Mouse (Mus musculus): ENCODE data around the gene Prr12. TPM values are rescaled to one million over a fixed set of nuclear protein-coding genes. Genes with fewer than 3 reads are reported as not detected.

Gene Prr12
- total and polyA plus RNA-seq, 2 experiments from 2014 or later, result 8.2 to 14.0 TPM

GRCm38 (mm10) chr7:44986192-44986878 is 66.3 kb downstream of the Prr12 start, which contains the start of gene Prmt1:
Gene Prmt1, minus strand, starts transcription at chr7:44986568.
- Histone ChIP-seq H3K9ac (peak within 1 kb of the TSS; percentile 95), H3K4me1 (ENCODE audit: insufficient read depth) (peaks cover 21% of the 10 kb centered on the region), H3K27me3 (ENCODE audit: insufficient read depth, low read length) (no peaks in the 10 kb centered on the region), H3K27ac (ENCODE audit: low read depth, low read length) (peak within 1 kb of the TSS; percentile 93), H3K4me2 (ENCODE audit: low read depth) (peak within 1 kb of the TSS; percentile 62), H3K36me3 (ENCODE audit: insufficient read depth) (peaks cover 16% of the 10 kb centered on the region), H3K4me3 (ENCODE audit: low read depth, low read length) (peak within 1 kb of the TSS; percentile 96), H3K9me3 (ENCODE audit: low read length) (no peaks in the 10 kb centered on the region)
- 0 out of 2 replicates have a peak, but pooled peaks have one; percentile 14 for TF ChIP-seq CTCF (IDR thresholded peaks at IDR 0.05; ENCODE audit: low read depth)
- peak; percentile 95 for ATAC-seq
- WGBS, result 3% methylated on average over 42 of the region's 42 CpGs
- DNase-seq, result peak; percentile 100

GRCm38 (mm10) chr7:44985595-44986191 is 67.0 kb downstream of the Prr12 start:
- Histone ChIP-seq H3K4me2 (ENCODE audit: low read depth) (peak overlapping the region; percentile 62), H3K9me3 (ENCODE audit: low read length) (no peaks in the 10 kb centered on the region), H3K4me3 (ENCODE audit: low read depth, low read length) (peak overlapping the region; percentile 96), H3K4me1 (ENCODE audit: insufficient read depth) (peaks cover 21% of the 10 kb centered on the region), H3K27ac (ENCODE audit: low read depth, low read length) (peak overlapping the region; percentile 93), H3K36me3 (ENCODE audit: insufficient read depth) (peaks cover 22% of the 10 kb centered on the region), H3K9ac (peak overlapping the region; percentile 95), H3K27me3 (ENCODE audit: insufficient read depth, low read length) (no peaks in the 10 kb centered on the region)
- peak; percentile 49 for TF ChIP-seq CTCF (IDR thresholded peaks at IDR 0.05; ENCODE audit: low read depth)
- WGBS, result under 1% methylated on average over 42 of the region's 45 CpGs
- ATAC-seq, result no peak
- DNase-seq, result peak; percentile 64

GRCm38 (mm10) chr7:44984833-44985164 is 67.9 kb downstream of the Prr12 start:
- Histone ChIP-seq H3K9me3 (ENCODE audit: low read length) (no peaks in the 10 kb centered on the region), H3K4me1 (ENCODE audit: insufficient read depth) (peaks cover 21% of the 10 kb centered on the region), H3K4me2 (ENCODE audit: low read depth) (peak overlapping the region; percentile 62), H3K36me3 (ENCODE audit: insufficient read depth) (peaks cover 29% of the 10 kb centered on the region), H3K27me3 (ENCODE audit: insufficient read depth, low read length) (no peaks in the 10 kb centered on the region), H3K9ac (no peak overlapping the region), H3K27ac (ENCODE audit: low read depth, low read length) (no peak overlapping the region), H3K4me3 (ENCODE audit: low read depth, low read length) (peak overlapping the region; percentile 96; the same call in 1 of the 2 replicates)
- WGBS, result 27% methylated on average over 3 of the region's 3 CpGs
- ATAC-seq (no peak), DNase-seq (no peak)
- no peak for TF ChIP-seq CTCF (IDR thresholded peaks at IDR 0.05; ENCODE audit: low read depth)

DNA sequence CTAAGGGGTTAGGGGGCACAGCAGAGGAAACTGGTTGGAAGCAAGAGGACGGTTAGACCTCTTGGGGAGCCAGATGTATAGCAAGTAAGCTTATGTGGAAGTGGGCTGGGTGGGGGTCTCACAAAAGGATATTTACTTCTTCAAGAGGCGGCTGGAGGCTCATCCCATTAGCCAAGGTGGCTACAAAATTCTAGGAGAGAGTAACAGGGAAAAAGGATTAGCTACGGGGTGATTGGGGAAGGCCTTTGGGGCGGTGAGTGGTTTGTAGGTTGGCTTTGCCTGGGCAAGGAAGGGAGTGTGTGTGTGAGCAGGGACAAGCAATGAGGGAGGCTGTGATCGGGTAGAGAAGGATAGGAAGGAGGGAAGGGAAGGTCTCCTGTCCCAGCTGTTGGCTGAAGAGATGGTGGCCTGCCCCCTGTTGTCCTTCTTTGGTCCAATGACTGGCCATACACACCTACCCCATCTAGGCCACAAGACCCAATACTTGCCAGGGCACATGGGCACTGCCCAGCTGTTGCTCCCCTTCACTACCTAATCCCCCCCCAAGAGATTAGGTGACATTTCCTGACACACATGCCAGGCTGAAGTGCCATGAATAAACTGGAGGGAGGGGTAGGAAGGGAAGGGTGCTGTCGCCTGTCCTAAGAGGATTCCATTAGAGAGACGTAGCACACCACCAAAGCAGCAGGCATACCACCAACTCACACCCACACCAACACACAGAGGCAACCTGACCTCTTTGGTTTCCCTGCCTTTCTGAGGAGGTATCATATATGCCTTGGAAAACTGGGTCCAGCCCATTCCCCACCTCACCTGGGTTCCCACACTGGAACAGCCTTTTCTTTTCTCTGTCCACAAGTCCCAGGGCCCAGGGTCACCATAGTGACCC is 68.5 kb downstream of the Prr12 start:
- no peak overlapping the region for H3K9ac ChIP-seq
- no peak for DNase-seq
- H3K4me1 ChIP-seq (ENCODE audit: insufficient read depth), result peaks cover 21% of the 10 kb centered on the region
- H3K4me3 ChIP-seq (ENCODE audit: low read depth, low read length), result 0 out of 2 replicates have a peak overlapping the region, but pooled peaks have one; percentile 96
- 76% methylated on average over 7 of the region's 7 CpGs for WGBS
- peaks cover 35% of the 10 kb centered on the region for H3K36me3 ChIP-seq (ENCODE audit: insufficient read depth)
- no peaks in the 10 kb centered on the region for H3K27me3 ChIP-seq (ENCODE audit: insufficient read depth, low read length)
- no peak for TF ChIP-seq CTCF (IDR thresholded peaks at IDR 0.05; ENCODE audit: low read depth)
- H3K4me2 ChIP-seq (ENCODE audit: low read depth), result peak overlapping the region; percentile 62
- ATAC-seq, result no peak
- no peaks in the 10 kb centered on the region for H3K9me3 ChIP-seq (ENCODE audit: low read length)
- H3K27ac ChIP-seq (ENCODE audit: low read depth, low read length), result no peak overlapping the region

GRCm38 (mm10) chr7:44983085-44983484 is 69.6 kb downstream of the Prr12 start:
- Histone ChIP-seq H3K9ac (no peak overlapping the region), H3K27ac (ENCODE audit: low read depth, low read length) (no peak overlapping the region)
- WGBS, result 27% methylated on average over 6 of the region's 6 CpGs

GRCm38 (mm10) chr7:44981539-44981938 is 71.1 kb downstream of the Prr12 start:
- Histone ChIP-seq H3K27ac (ENCODE audit: low read depth, low read length) (no peak overlapping the region), H3K36me3 (ENCODE audit: insufficient read depth) (peaks cover 59% of the 10 kb centered on the region), H3K4me3 (ENCODE audit: low read depth, low read length) (no peak overlapping the region), H3K4me1 (ENCODE audit: insufficient read depth) (peaks cover 9% of the 10 kb centered on the region; the same call in 1 of the 2 replicates), H3K4me2 (ENCODE audit: low read depth) (no peak overlapping the region), H3K9ac (no peak overlapping the region), H3K27me3 (ENCODE audit: insufficient read depth, low read length) (no peaks in the 10 kb centered on the region), H3K9me3 (ENCODE audit: low read length) (no peaks in the 10 kb centered on the region)
- DNase-seq, result no peak
- ATAC-seq, result no peak
- 96% methylated on average over 8 of the region's 8 CpGs for WGBS
- TF ChIP-seq CTCF (IDR thresholded peaks at IDR 0.05; ENCODE audit: low read depth), result no peak

More at GRCm38 (mm10) chr7:44983085-44983484, 69.6 kb downstream of the Prr12 start:
- DNase-seq (peak; percentile 79), ATAC-seq (no peak)
- Histone ChIP-seq H3K4me3 (ENCODE audit: low read depth, low read length) (no peak overlapping the region), H3K9me3 (ENCODE audit: low read length) (no peaks in the 10 kb centered on the region), H3K36me3 (ENCODE audit: insufficient read depth) (peaks cover 43% of the 10 kb centered on the region), H3K27me3 (ENCODE audit: insufficient read depth, low read length) (no peaks in the 10 kb centered on the region), H3K4me1 (ENCODE audit: insufficient read depth) (peaks cover 15% of the 10 kb centered on the region; the same call in 1 of the 2 replicates), H3K4me2 (ENCODE audit: low read depth) (no peak overlapping the region)
- TF ChIP-seq CTCF (IDR thresholded peaks at IDR 0.05; ENCODE audit: low read depth), result peak; percentile 87
